7 mouse cellular contexts compared by ENCODE assay signal in genomic region chr4:128617363-128618120, GRCm38 (mm10). TPM values are rescaled to one million over a fixed set of nuclear protein-coding genes. Genes with fewer than 3 reads are reported as not detected.
DNase-seq lines count a peak whose midpoint lies in the region; ATAC-seq and TF ChIP-seq lines count a peak whose summit lies in the region.

No protein-coding gene starts in this region.

- H3K27me3 ChIP-seq in kidney, postnatal 0 days (ENCODE audit: insufficient read depth, low read length) = no peaks in the 10 kb centered on the region

- H3K4me1 ChIP-seq in kidney, postnatal 0 days (replicated peaks; ENCODE audit: insufficient read depth, low read length) = peaks cover 37% of the 10 kb centered on the region

- ATAC-seq in common myeloid progenitor, adult 5-6 weeks (replicated peaks; ENCODE audit: low read depth, poor library complexity, severe bottlenecking) = peak; percentile 64
- ATAC-seq in kidney, postnatal 0 days (replicated peaks; ENCODE audit: low FRiP score, low read depth) = 0 out of 2 replicates have a peak, but pooled peaks have one; percentile 48

- H3K36me3 ChIP-seq in kidney, postnatal 0 days (ENCODE audit: insufficient read depth, low read length) = no peaks in the 10 kb centered on the region

- H3K9ac ChIP-seq in kidney, postnatal 0 days (ENCODE audit: low read depth, low read length) = 0 out of 2 replicates have a peak overlapping the region, but pooled peaks have one; percentile 13

- intact Hi-C loops in gastrocnemius, postnatal 36 days (cut with DNase I) = loop anchor here (10.0 kb wide), 1 partner anchor 237 kb away; no protein-coding TSS in a partner anchor

- 41% methylated on average over 17 of the region's 17 CpGs for WGBS in kidney, postnatal 0 days

- H3K9me3 ChIP-seq in kidney, postnatal 0 days (replicated peaks; ENCODE audit: low read length) = no peaks in the 10 kb centered on the region

- peak; percentile 30 to 45 for DNase-seq in lung, postnatal 4 days
- DNase-seq in lung, postnatal 10 days = no peak
- DNase-seq in kidney, postnatal 0 days (ENCODE audit: low spot score) = peak; percentile 65
- peak; percentile 27 to 31 for DNase-seq in thymus, adult 18-20 months
- DNase-seq in gastrocnemius, postnatal 36 days = no peak
- DNase-seq in right cerebral cortex, adult 2 months (ENCODE audit: low spot score in 2 of 2) = no peak

- H3K4me3 ChIP-seq in kidney, postnatal 0 days (replicated peaks; ENCODE audit: low read depth, low read length) = no peak overlapping the region

- no peak for TF ChIP-seq CTCF in kidney, postnatal 0 days (IDR thresholded peaks at IDR 0.05; ENCODE audit: low read depth)

- peak overlapping the region; percentile 70 for H3K27ac ChIP-seq in kidney, postnatal 0 days

- H3K4me2 ChIP-seq in kidney, postnatal 0 days (ENCODE audit: low read length) = peak overlapping the region; percentile 35

RNA-seq across cellular contexts. Expression of gene Tlr12, which starts 0.9 kb away (rescaled TPM):
- 0.44 and 1.1 TPM in 2 replicates for total RNA-seq in common myeloid progenitor, adult 5-6 weeks (2017)
- polyA plus RNA-seq in kidney, postnatal 0 days (2015; fragmentation: Nextera tagmentation; extraction: Ambion mirVana) = 3.3 and 3.7 TPM in 2 replicates
- under 1 TPM in 1 of 2 experiments, not detected in 1; 0.71 TPM for total RNA-seq in gastrocnemius, postnatal 36 days (2021)

RNA-seq across cellular contexts. Expression of gene Zscan20, which starts 7.6 kb away (rescaled TPM):
- 2.6 and 3.2 TPM in 2 replicates for total RNA-seq in common myeloid progenitor, adult 5-6 weeks (2017)
- polyA plus RNA-seq in kidney, postnatal 0 days (2015; fragmentation: Nextera tagmentation; extraction: Ambion mirVana) = 2.2 and 2.3 TPM in 2 replicates
- total RNA-seq in gastrocnemius, postnatal 36 days (2021) = 1 to 10 TPM; 1.7 to 3.0 TPM

RNA-seq across cellular contexts. Expression of gene Phc2, which starts 37.0 kb away (rescaled TPM):
- total RNA-seq in common myeloid progenitor, adult 5-6 weeks (2017) = 21.2 and 23.0 TPM in 2 replicates
- 60.7 and 71.7 TPM in 2 replicates for polyA plus RNA-seq in kidney, postnatal 0 days (2015; fragmentation: Nextera tagmentation; extraction: Ambion mirVana)
- 10 to 100 TPM; 15.5 to 17.8 TPM for total RNA-seq in gastrocnemius, postnatal 36 days (2021)

Comparison
In these comparisons a context has a peak if more than half of its experiments do, and no peak if none do; other contexts are left out.
1. DNase-seq: peak in lung, postnatal 4 days (2 of 2), kidney, postnatal 0 days (single experiment) and thymus, adult 18-20 months (2 of 2); none in lung, postnatal 10 days (single experiment), gastrocnemius, postnatal 36 days (0 of 2) and right cerebral cortex, adult 2 months (0 of 2).